Mouse (Mus musculus): ENCODE data around the gene Gm20388.
"Not testable (repeated sequence)": the region's sequence is repeated elsewhere in the genome, so short reads cannot be mapped to it uniquely, and the experiment has no call there.

Gene Gm20388

GRCm38 (mm10) chr8:120795944-120796635 is 885.4 kb downstream of the Gm20388 start:
- in situ Hi-C loops (cut with MboI, MseI) = loop anchor here (5.0 kb wide), 1 partner anchor 119 kb away; no protein-coding TSS in a partner anchor

- in situ Hi-C loops (cut with MboI, MseI) = loop anchor here (5.0 kb wide), 1 partner anchor 120 kb away; no protein-coding TSS in a partner anchor
Measured at GRCm38 (mm10) chr8:120797019-120797727, 886.5 kb downstream of the Gm20388 start.

DNA sequence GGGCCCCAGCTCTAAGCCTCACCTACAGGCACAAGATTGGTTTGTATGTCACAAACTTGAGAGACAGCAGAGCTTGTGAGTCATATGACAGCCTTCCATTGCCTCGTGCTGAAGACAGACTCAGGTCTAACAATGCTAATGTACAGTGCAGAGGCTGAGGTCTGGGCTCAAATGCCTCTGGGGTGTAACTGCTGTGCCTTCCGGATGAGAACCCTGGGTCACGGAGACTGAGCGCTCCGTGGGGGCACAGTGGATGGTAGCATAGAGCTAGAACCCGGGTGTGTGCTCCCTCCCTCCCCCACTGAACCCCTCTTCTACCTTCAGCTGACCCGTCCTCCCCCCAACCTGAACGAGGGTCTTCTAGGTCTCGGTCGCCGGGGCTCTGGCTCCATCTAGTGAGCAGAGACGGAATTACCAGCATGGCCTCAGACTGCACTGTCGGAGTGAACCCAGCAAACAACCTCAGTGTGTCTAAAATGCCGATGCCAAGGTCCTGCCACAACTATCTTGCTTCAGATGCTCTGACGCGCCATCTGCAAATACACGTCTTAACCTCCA is 889.7 kb downstream of the Gm20388 start:
- in situ Hi-C loops (cut with MboI, MseI) = no loop called here

DNA sequence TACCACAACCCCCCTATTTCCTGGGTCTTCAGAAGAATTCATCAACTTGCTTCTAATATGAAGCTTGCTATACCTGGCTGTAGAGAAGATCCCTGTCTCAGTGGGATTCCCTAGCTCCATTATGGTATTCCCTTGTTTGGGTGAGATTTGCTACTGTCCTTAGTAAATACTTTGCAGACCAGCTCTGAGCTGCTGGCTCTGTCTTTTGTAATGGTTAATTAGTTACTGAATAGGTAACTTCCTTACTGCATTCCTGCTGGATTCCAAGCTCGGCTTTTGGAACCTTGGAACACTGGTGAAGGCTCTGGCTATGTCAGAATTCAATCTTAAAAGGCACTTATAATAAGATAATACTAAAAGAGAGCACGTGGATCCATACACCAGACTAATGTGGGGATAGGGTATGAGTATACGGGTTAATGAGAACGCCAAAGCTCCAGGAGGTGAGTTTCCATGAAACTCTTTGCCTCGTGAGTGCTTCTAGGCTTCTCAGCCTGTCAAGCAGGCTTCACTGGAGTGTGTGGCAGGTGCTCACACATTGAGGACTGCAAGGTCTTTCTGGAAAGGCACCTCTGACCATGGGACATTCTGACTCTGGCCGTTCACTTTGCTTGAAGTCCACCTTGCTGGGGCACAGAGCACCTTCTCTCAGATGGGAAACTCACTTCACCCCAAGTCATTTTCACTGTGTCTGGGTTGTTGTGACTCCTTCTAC is 893.2 kb downstream of the Gm20388 start:
- in situ Hi-C loops (cut with MboI, MseI) = not testable (repeated sequence)

DNA sequence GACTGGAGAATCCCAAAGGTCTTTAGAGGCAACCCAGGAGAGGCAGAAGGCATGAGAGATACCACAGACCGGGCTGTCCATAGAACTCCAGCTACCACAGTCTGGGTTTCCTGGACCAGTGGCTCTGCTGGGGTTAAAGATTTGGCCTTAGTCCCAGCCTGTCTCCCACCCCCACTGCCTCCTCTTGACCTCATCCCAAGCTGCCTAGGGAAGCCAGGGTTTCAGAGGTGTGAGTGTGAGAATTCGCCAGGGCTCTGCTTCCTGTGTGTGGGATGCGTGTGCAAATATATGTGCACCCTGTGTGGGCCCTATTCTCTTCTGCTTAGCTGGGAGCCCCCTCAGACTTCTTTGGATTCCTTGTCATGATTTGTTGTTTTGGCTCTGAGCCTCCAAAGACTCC is 894.1 kb downstream of the Gm20388 start:
- in situ Hi-C loops (cut with MboI, MseI) = no loop called here

GRCm38 (mm10) chr8:120806780-120807264 is 896.2 kb downstream of the Gm20388 start:
- in situ Hi-C loops (cut with MboI, MseI) = no loop called here

DNA sequence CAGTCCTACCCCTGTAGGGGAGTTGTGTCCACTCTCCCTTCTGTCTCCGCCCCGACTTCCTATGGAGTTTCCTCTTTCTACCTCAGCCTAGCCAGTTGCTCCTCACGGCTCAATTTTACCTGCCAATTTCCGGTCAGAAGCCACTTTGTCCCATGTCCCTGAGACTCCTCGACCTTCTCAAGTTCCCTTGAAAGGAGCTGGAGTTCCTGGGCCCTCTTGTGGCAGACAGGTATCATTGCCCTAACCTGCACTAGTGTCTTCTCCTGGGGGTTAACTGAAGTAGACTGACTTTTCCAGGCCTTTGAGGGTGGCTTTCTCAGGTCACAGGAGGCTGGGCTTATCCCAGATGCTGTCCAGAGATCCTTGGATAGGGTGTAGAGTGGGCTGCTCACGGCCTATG is 897.1 kb downstream of the Gm20388 start:
- in situ Hi-C loops (cut with MboI, MseI) = no loop called here

DNA sequence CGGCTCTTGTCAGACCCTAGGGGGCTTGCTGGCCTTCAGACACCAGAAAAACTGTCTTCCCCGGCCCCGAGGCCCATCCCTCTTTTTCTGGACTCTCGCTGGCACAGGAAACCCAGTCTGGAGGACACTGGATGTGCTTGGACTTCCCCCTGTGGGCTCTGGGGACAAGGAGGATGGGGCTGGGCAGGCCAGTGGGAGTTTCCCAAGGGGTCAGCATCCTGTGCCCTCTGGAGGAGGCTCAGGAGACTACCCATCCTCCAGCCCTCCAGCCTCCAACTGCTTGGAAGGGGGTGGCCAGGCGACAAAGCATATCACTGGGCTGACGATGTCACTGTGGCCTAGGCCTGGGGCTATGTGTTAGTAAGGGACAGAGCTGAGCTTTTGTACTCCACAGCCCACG is 898.4 kb downstream of the Gm20388 start:
- in situ Hi-C loops (cut with MboI, MseI) = no loop called here

GRCm38 (mm10) chr8:120811953-120812352 is 901.3 kb downstream of the Gm20388 start:
- in situ Hi-C loops (cut with MboI, MseI) = no loop called here

DNA sequence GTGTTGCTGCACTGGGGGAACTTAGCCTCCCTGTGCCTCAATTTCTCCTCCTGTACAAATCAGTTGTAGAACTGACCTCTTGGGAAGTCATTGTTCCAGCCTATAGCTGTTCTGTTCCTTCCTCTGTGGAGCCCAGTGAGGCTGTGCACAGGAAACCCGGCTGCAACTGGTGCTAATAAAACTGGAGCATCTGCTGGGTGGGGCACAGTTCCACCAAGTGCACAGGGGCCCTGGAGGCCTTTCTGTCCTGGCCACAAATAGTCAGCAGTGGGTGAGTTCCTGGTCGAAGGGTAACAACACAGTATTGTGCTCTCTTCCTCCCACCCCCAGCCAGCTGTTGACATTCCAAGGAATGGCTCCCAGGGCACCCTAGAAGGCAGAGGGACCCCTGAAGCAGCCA is 902.4 kb downstream of the Gm20388 start:
- in situ Hi-C loops (cut with MboI, MseI) = no loop called here

- in situ Hi-C loops (cut with MboI, MseI) = no loop called here
Measured at GRCm38 (mm10) chr8:120813839-120814238, 903.2 kb downstream of the Gm20388 start.

GRCm38 (mm10) chr8:120816371-120816770 is 905.7 kb downstream of the Gm20388 start:
- in situ Hi-C loops (cut with MboI, MseI) = loop anchor here (5.0 kb wide), 1 partner anchor 276 kb away; no protein-coding TSS in a partner anchor

DNA sequence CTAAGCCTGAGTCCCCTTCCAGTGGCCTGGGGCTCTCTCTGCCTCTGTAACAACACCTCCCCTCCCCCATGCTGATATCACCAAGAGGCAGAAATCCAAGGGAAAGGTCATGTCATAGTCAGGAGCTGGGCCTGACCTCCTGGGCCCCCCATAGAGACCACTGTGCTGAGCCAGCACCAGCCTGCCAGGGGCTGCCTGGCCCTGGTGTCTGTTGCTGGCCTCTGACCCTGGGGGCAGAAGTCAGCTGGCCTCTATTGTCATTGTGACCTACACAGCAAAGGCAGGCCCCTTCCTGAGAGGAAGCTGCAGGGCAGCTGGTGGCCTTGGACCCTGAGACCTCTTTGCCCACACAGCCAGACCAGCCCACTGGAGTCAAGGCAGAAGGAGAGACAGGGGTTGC is 909.3 kb downstream of the Gm20388 start:
- in situ Hi-C loops (cut with MboI, MseI) = loop anchor here (5.0 kb wide), 1 partner anchor 272 kb away; no protein-coding TSS in a partner anchor

- in situ Hi-C loops (cut with MboI, MseI) = no loop called here
Measured at GRCm38 (mm10) chr8:120821399-120822170, 910.9 kb downstream of the Gm20388 start.

DNA sequence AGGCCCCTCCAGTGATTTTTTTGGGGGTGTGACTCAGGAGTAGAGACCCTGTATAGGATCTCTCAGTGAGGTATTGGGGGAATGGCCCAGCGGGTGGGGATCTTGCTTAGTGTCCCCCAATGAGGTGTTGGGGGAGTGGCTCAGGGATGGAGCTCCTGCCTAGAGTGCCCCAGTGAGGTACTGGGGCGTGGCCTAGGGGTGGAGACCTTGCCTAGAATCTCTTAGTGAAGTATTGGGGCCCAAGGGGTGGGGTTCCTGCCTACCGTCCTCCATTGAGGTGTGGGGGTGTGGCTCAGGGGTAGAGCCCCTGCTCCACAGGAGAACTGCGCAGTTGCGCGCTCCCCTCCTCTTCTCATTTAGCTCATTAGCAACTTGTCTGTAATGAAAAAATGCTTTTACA is 912.7 kb downstream of the Gm20388 start:
- in situ Hi-C loops (cut with MboI, MseI) = no loop called here

DNA sequence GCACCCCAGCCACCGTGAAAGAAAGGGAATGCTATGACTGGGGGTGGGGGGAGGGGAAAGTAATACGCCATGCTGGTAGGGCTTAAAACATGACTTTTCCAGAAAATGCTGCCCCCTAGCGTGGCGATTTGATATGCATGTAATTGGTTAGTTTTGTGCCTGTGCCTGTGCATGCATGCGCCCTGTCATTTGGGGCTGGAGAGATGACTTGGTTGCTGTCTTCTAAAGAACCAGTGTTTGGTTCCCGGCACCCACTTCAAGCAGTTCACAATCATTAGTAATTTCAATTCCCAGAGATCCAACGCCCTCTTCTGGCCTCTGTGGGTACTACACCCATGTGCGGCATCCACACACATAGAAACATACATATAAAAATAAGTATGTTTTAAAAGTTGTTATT is 913.2 kb downstream of the Gm20388 start:
- in situ Hi-C loops (cut with MboI, MseI) = no loop called here

DNA sequence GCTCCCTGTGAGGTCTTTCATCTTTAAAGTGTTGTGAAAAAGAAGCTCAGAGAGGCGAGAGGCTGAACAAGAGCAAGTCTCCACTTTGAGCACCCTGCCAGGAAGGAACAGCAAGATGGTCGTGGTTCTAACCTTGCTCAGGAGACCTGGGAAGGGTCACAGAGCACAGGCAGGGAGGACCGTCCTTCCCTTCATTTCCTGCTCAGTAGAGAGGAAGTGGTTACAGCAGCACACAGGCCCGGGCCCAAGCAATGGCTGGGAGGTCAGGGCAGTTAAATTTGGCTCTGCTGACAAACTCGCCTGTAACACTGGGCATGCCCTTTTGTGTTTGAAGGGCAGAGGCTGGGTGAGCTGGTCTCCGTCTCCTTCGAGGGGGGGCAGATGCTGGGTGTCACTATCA is 914.0 kb downstream of the Gm20388 start:
- in situ Hi-C loops (cut with MboI, MseI) = no loop called here

GRCm38 (mm10) chr8:120828279-120828678 is 917.6 kb downstream of the Gm20388 start:
- in situ Hi-C loops (cut with MboI, MseI) = no loop called here

DNA sequence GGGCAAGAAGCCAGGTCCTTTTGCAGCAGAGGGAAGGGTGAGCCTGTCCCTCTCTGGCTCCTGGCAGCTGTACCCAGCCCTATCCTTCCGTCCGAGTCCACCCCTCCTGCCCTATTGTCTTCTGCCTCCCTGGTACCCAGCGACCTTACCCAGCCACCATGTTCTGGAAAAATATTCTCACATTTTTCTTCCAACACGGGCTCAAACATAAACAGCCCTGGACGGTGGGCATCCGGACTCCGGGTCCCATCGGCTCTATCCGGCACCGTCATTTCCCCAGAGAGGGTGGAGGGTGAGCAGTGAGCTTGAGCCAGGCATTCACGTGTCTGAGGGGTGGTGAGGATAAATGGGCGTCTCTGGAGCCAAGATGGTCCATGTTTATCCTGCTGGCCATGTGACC is 920.0 kb downstream of the Gm20388 start:
- in situ Hi-C loops (cut with MboI, MseI) = no loop called here

- in situ Hi-C loops (cut with MboI, MseI) = no loop called here
Measured at GRCm38 (mm10) chr8:120832022-120832421, 921.4 kb downstream of the Gm20388 start.

GRCm38 (mm10) chr8:120833196-120833595 is 922.6 kb downstream of the Gm20388 start:
- in situ Hi-C loops (cut with MboI, MseI) = no loop called here

All from T-helper 1 cell (primary cell).